Mouse (Mus musculus): ENCODE data around the gene Elovl7.

The Elovl7 gene

GRCm38 (mm10) chr13:108245086-108245697, 31.0 kb downstream of the Elovl7 start:
- no peak for DNase-seq (ENCODE audit: low spot score)

GRCm38 (mm10) chr13:108251106-108251505, 36.9 kb downstream of the Elovl7 start:
- no peak for DNase-seq (ENCODE audit: low spot score)

GRCm38 (mm10) chr13:108253977-108254376, 39.8 kb downstream of the Elovl7 start:
- DNase-seq (ENCODE audit: low spot score) = no peak

GRCm38 (mm10) chr13:108263042-108263441, 48.8 kb downstream of the Elovl7 start:
- no peak for DNase-seq (ENCODE audit: low spot score)

- DNase-seq (ENCODE audit: low spot score) = no peak
These were observed 51.2 kb downstream of the Elovl7 start for GRCm38 (mm10) chr13:108265394-108265793.

- DNase-seq (ENCODE audit: low spot score) = no peak
These were observed 53.8 kb downstream of the Elovl7 start for GRCm38 (mm10) chr13:108267841-108268634.

GRCm38 (mm10) chr13:108271458-108272148, 57.4 kb downstream of the Elovl7 start:
- no peak for DNase-seq (ENCODE audit: low spot score)

- no peak for DNase-seq (ENCODE audit: low spot score)
These were observed 58.1 kb downstream of the Elovl7 start for GRCm38 (mm10) chr13:108272332-108272731.

GRCm38 (mm10) chr13:108273034-108273433, 58.8 kb downstream of the Elovl7 start:
- DNase-seq (ENCODE audit: low spot score) = no peak

- DNase-seq (ENCODE audit: low spot score) = no peak
These were observed 59.3 kb downstream of the Elovl7 start for GRCm38 (mm10) chr13:108273456-108273855.

- DNase-seq (ENCODE audit: low spot score) = no peak
These were observed 62.4 kb downstream of the Elovl7 start for GRCm38 (mm10) chr13:108276561-108276960.

GRCm38 (mm10) chr13:108277320-108277719, 63.1 kb downstream of the Elovl7 start:
- DNase-seq (ENCODE audit: low spot score) = no peak

GRCm38 (mm10) chr13:108278592-108278991, 64.4 kb downstream of the Elovl7 start:
- no peak for DNase-seq (ENCODE audit: low spot score)

- DNase-seq (ENCODE audit: low spot score) = no peak
These were observed 70.1 kb downstream of the Elovl7 start for GRCm38 (mm10) chr13:108284312-108284711.

GRCm38 (mm10) chr13:108287953-108288352, 73.7 kb downstream of the Elovl7 start:
- no peak for DNase-seq (ENCODE audit: low spot score)

- DNase-seq (ENCODE audit: low spot score) = no peak
These were observed 75.2 kb downstream of the Elovl7 start for GRCm38 (mm10) chr13:108289436-108289835.

GRCm38 (mm10) chr13:108290314-108290713, 76.1 kb downstream of the Elovl7 start:
- no peak for DNase-seq (ENCODE audit: low spot score)

GRCm38 (mm10) chr13:108297350-108298093, 83.3 kb downstream of the Elovl7 start:
- no peak for DNase-seq (ENCODE audit: low spot score)

GRCm38 (mm10) chr13:108298241-108298640, 84.0 kb downstream of the Elovl7 start:
- no peak for DNase-seq (ENCODE audit: low spot score)

GRCm38 (mm10) chr13:108300346-108300950, 86.2 kb downstream of the Elovl7 start:
- DNase-seq (ENCODE audit: low spot score) = no peak

- DNase-seq (ENCODE audit: low spot score) = peak; percentile 60
These were observed 87.2 kb downstream of the Elovl7 start for GRCm38 (mm10) chr13:108301411-108301810.

All from left cerebral cortex, adult 11 months (tissue).